Mouse (Mus musculus): ENCODE results near the gene Tmem43. TPM values are rescaled to one million over a fixed set of nuclear protein-coding genes. Genes with fewer than 3 reads are reported as not detected.

The Tmem43 gene
- polyA plus RNA-seq, 1 experiment from 2014 or later, result 59.2 TPM

DNA sequence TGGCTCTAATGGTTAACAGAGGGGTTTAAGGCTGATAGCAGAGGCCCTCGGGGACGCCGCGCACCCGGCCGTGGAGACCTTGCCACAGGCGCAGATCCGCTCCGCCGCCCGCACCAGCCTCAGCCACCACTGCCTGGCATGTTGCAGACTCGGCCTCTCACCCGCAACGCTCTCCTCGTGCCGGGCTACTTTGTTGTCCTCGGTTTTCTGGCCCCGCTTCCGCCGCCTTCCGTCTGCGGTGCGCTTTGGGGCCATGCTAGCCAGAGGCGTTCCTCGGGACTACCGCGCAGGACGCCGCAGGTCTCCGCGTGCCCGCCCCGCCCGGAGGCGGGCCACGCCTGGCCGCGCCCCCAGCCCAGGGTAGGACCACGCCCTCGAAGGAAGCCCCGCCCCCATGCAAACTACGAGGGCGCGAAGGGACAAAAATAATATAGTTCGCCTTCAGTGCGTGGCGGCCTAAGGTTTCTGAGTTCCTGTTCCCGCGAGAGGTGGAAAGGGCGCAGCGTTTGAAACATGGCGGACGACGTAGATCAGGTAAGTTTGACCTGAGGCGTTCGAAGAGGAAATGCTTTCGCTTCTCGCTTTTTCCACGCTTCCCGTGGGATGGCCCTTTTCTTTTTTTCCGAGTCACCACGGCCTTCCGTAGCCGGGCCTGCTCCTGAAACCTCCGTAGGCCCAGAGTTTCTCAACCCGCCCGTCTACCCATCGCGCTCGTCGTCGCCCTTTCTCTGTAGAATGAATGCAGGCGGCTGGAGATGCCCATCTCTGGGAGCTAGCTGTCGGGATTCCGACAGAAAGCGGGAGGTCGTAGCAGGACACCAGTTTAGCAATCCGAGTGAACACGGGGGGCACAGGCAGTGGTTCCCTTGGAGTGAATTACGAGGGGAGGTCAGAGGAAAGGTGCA, 42.3 kb downstream of the Tmem43 start, which contains the start of the genes Xpc and Lsm3:
Gene Xpc, minus strand, starts transcription at position 344 of the 905 bp plus-strand sequence.
Gene Lsm3, plus strand, starts transcription at position 384 of the 905 bp plus-strand sequence.
- POLR2A ChIA-PET, result no interaction called here
- H3K27me3 ChIP-seq, result no peaks in the 10 kb centered on the region
- in situ Hi-C loops (cut with MboI; ENCODE audit: low pct_unique_long_range_greater_than_20kb), result loop anchor here (10.0 kb wide), 1 partner anchor 549 kb away; no protein-coding TSS in a partner anchor
- CTCF ChIA-PET, result no interaction called here
- DNase-seq (ENCODE audit: low read depth, low spot score) (peak; percentile 89), ATAC-seq (peak; percentile 94)
- TF ChIP-seq CTCF (IDR thresholded peaks at IDR 0.05), result no peak

DNA sequence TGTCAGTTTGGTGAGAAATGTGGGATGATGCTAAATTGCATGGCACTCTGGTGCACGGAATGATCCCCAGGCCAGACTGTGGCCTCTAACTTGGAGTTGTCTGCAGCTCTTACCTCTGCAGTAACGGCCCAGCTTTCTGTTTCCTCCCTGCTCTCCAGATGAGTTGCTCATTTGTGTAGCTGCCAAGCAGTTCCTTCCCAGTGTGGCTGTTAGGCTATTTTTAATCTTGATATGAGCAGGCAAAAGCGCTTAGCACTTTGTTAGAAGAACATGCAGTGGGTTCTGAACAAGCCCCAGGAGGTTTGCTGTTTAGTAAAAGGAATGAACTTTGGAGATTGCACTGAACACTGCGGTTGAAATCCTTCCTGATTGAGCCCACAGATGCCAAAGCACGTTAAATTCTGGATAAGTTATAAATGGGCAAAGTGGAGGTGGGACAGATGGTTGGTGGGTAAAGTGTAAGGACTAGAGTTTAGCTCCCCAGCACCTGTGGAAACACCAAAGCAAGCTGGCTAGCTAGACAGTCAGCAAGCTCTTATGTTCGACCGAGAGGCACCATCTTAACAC, 45.0 kb downstream of the Tmem43 start:
- in situ Hi-C loops (cut with MboI; ENCODE audit: low pct_unique_long_range_greater_than_20kb), result loop anchor here (10.0 kb wide), 1 partner anchor 546 kb away; no protein-coding TSS in a partner anchor
- ATAC-seq (no peak), DNase-seq (ENCODE audit: low read depth, low spot score) (no peak)
- CTCF ChIA-PET, result interaction anchor here (2.7 kb wide), 1 partner anchor 9 kb away, joined by 14 read pairs; no protein-coding TSS in a partner anchor
- POLR2A ChIA-PET, result no interaction called here
- TF ChIP-seq CTCF (IDR thresholded peaks at IDR 0.05), result no peak
- H3K27me3 ChIP-seq, result no peaks in the 10 kb centered on the region

DNA sequence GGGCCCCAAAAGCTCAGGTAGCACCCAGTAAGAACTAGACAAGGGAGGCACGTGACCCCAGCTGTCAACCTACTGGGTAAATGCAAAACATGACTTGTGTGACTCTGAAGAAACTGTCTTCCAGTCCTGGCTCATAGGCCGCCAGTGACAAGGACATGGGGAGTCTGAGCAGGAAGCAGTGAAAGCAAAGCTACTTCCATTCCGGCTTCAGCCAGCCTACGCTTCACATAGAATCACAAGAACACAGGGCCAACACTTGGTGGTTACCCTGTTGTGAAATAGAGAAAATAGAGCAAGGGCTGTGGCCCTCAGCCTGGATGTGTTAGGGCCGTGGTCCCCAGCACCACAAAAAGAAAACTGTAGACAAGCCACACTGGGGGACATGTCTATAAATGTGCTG, 49.3 kb downstream of the Tmem43 start:
- ATAC-seq (no peak), DNase-seq (ENCODE audit: low read depth, low spot score) (no peak)
- TF ChIP-seq CTCF (IDR thresholded peaks at IDR 0.05), result no peak
- in situ Hi-C loops (cut with MboI; ENCODE audit: low pct_unique_long_range_greater_than_20kb), result no loop called here
- ChIA-PET POLR2A (no interaction called here), CTCF (no interaction called here)
- H3K27me3 ChIP-seq, result no peaks in the 10 kb centered on the region

DNA sequence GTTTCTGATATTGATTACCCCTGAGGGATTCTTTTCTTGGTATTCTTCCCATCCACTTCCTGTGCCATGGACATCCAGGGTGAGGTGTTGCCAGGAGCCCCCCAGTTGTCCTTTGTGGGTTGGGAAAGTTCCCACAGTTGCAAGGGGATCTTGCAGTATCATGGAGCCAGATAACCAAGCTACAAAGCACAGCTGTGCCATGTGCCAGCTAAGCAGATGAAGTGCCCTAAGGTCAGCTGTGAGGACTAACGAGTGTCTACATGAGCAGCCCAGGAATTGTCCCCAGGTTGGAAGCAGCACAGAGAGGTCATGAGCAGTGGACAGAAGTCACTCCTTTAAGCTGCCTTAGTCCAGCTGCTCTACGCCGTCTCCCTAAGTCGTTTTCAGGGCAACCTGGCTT, 52.0 kb downstream of the Tmem43 start:
- ATAC-seq, result no peak
- DNase-seq (ENCODE audit: low read depth, low spot score), result no peak
- CTCF ChIA-PET, result interaction anchor here (0.9 kb wide), 1 partner anchor 51 kb away, joined by 3 read pairs; no protein-coding TSS in a partner anchor
- TF ChIP-seq CTCF (IDR thresholded peaks at IDR 0.05), result no peak
- in situ Hi-C loops (cut with MboI; ENCODE audit: low pct_unique_long_range_greater_than_20kb), result loop anchor here (5.0 kb wide), 2 partner anchors 117 to 327 kb away; no protein-coding TSS in a partner anchor
- H3K27me3 ChIP-seq, result no peaks in the 10 kb centered on the region
- POLR2A ChIA-PET, result interaction anchor here (0.9 to 1.0 kb wide), 2 partner anchors 42 to 176 kb away, joined by 3 to 4 read pairs; no protein-coding TSS in a partner anchor

DNA sequence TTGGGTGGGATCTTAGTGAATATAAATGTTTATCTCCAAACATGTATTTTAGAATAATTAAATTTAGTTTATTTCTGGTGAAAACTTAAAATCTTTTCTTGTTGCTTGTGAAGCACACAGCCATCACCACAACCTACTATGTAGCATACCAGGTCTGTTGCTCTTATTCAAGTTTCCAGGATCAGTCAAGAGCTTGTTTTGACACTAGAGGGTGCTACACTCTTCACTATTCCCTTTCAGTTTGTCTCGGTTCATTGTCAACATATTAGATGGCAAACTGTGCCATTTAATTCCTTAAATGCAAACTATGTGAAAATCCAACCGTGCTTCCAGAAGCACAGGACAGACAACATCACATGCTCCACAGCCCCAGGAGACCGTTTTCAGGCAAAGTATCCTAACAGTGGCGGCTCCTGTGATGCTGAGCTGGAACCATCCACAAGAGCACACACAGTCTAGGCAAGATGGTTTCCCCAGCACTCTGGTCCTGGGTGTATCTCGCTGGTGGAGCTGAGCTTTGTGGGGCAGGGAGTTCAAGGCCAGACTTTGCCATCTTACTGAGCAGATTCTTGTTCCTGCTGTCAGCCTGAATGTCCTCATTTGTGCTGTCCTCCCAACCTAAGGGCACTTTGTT, 53.8 kb downstream of the Tmem43 start:
- ATAC-seq (peak; percentile 41), DNase-seq (ENCODE audit: low read depth, low spot score) (no peak)
- in situ Hi-C loops (cut with MboI; ENCODE audit: low pct_unique_long_range_greater_than_20kb), result loop anchor here (5.0 kb wide), 2 partner anchors 115 to 325 kb away; no protein-coding TSS in a partner anchor
- no peaks in the 10 kb centered on the region for H3K27me3 ChIP-seq
- CTCF ChIA-PET, result interaction anchor here (0.8 to 4.1 kb wide), 22 partner anchors 9 to 325 kb away, joined by 3 to 31 read pairs (median 4); no protein-coding TSS in a partner anchor
- POLR2A ChIA-PET, result interaction anchor here (0.6 to 1.2 kb wide), 6 partner anchors 8 to 232 kb away, joined by 3 to 5 read pairs (median 4); partner anchors contain the start of gene Slc6a6
- peak; percentile 79 for TF ChIP-seq CTCF (IDR thresholded peaks at IDR 0.05)

DNA sequence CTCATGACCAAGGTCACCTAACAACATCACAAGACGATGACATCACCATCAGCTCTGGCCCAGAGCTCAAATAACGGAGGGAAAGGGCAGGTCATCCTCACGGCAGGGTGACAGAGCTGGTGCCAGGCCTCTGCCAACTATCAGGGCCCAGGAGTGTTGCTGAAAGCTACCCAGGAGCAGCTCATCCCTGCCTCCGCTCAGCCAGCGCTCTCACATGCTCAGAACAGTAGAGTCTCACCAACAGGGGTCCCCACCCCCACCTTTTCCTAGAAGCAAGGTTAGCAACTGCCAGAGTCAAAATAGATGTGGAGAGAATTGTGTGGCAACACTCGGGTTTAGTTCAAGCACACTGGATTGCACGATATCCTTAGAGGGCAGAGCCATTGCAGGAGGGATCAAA, 54.8 kb downstream of the Tmem43 start:
- TF ChIP-seq CTCF (IDR thresholded peaks at IDR 0.05), result no peak
- ChIA-PET CTCF (interaction anchor here (1.0 to 4.1 kb wide), 12 partner anchors 10 to 324 kb away, joined by 3 to 31 read pairs (median 6); no protein-coding TSS in a partner anchor), POLR2A (interaction anchor here (0.5 to 1.2 kb wide), 4 partner anchors 9 to 158 kb away, joined by 3 to 5 read pairs (median 3); partner anchors contain the start of gene Slc6a6)
- no peaks in the 10 kb centered on the region for H3K27me3 ChIP-seq
- ATAC-seq, result no peak
- DNase-seq (ENCODE audit: low read depth, low spot score), result no peak
- in situ Hi-C loops (cut with MboI; ENCODE audit: low pct_unique_long_range_greater_than_20kb), result loop anchor here (5.0 kb wide), 2 partner anchors 114 to 324 kb away; no protein-coding TSS in a partner anchor

DNA sequence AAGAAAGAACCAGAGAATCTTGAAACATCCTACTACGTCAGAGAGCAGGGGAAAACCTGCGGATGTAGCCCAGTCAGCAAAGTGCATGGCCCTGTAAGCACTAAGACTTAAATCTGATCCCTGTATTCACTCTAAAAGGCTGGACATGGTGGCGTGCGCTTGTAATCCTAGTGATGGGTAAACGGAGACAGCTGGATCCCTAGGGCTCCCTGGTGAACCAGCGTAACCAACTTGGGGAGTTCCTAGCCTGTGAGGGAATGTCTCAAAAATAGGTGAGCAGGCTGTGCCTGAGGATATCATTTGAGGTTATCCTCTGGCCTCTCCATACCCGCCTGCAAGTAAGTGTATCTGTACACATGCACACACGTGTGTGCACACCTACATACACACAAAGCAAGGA, 57.2 kb downstream of the Tmem43 start:
- TF ChIP-seq CTCF (IDR thresholded peaks at IDR 0.05), result no peak
- ATAC-seq (no peak), DNase-seq (ENCODE audit: low read depth, low spot score) (no peak)
- no peaks in the 10 kb centered on the region for H3K27me3 ChIP-seq
- ChIA-PET CTCF (no interaction called here), POLR2A (no interaction called here)
- in situ Hi-C loops (cut with MboI; ENCODE audit: low pct_unique_long_range_greater_than_20kb), result loop anchor here (5.0 kb wide), 2 partner anchors 42 to 217 kb away; no protein-coding TSS in a partner anchor

DNA sequence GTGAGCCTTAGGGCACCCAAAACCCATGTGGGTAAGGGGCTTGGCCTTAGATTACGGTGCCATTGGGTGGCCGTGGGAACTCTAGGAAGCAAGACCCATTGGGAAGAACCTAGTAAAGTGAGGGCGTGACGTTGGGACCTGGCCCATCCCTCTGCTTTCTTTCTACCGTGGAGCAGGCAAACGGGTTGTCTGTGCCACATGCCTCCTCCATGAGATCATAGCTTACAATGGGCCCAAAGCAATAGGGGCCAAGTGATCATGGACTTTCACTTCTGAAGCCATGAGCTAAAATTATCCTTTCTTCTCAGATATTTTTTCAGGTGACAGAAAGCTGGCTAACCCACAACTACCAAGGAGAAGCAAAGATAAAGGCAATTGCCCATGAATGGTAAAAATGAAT, 57.8 kb downstream of the Tmem43 start:
- TF ChIP-seq CTCF (IDR thresholded peaks at IDR 0.05), result no peak
- POLR2A ChIA-PET, result no interaction called here
- CTCF ChIA-PET, result interaction anchor here (0.8 kb wide), 1 partner anchor 45 kb away, joined by 4 read pairs; no protein-coding TSS in a partner anchor
- H3K27me3 ChIP-seq, result no peaks in the 10 kb centered on the region
- in situ Hi-C loops (cut with MboI; ENCODE audit: low pct_unique_long_range_greater_than_20kb), result loop anchor here (5.0 kb wide), 2 partner anchors 41 to 216 kb away; no protein-coding TSS in a partner anchor
- ATAC-seq, result no peak
- DNase-seq (ENCODE audit: low read depth, low spot score), result no peak

DNA sequence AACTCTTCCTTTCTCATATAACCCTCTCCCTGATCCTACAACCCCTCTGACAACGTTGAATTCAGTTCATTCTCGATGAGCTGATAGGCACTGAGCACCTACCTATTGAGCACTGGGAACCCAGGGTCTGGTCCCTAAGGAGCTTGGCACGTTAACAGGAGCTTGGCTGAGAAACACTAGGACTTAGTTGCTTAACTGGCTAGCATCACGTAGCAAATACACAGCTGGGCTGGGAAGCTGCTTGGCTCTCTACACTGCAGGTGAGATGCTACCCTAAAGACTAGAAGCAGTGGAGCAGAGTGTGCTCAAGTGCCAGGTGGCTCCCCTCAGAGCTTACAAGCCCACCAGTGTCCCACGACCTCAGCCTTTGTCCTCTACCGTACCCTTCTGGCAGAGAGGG, 59.2 kb downstream of the Tmem43 start:
- in situ Hi-C loops (cut with MboI; ENCODE audit: low pct_unique_long_range_greater_than_20kb), result loop anchor here (5.0 kb wide), 2 partner anchors 40 to 215 kb away; no protein-coding TSS in a partner anchor
- POLR2A ChIA-PET, result interaction anchor here (0.5 to 1.6 kb wide), 7 partner anchors 19 to 216 kb away, joined by 3 to 8 read pairs (median 4); no protein-coding TSS in a partner anchor
- CTCF ChIA-PET, result interaction anchor here (0.9 to 1.9 kb wide), 7 partner anchors 10 to 217 kb away, joined by 3 to 16 read pairs (median 3); no protein-coding TSS in a partner anchor
- ATAC-seq (no peak), DNase-seq (ENCODE audit: low read depth, low spot score) (no peak)
- H3K27me3 ChIP-seq, result no peaks in the 10 kb centered on the region
- no peak for TF ChIP-seq CTCF (IDR thresholded peaks at IDR 0.05)

All from Patski (cell line).